Mouse (Mus musculus) mouse embryonic stem cell (cell line): ENCODE results near the gene Gnl1.
"Not testable (repeated sequence)": the region's sequence is repeated elsewhere in the genome, so short reads cannot be mapped to it uniquely, and the experiment has no call there.

Experiments used
- in situ Hi-C, 2 experiments: fragments of 300-500 bp; cut with MboI; formaldehyde crosslinking; loops; 1 replicate in 1 of 2; 3 replicates in 1 of 2; pipeline ENCODE4 v1.14.3; 2019 to 2020; ENCODE audit warnings: low sequenced_read_pairs in 2 of 2, low pct_unique_long_range_greater_than_20kb in 1 of 2, mixed read lengths in 1 of 2; ENCODE audit not compliant: unreplicated experiment in 1 of 2

The Gnl1 gene

DNA sequence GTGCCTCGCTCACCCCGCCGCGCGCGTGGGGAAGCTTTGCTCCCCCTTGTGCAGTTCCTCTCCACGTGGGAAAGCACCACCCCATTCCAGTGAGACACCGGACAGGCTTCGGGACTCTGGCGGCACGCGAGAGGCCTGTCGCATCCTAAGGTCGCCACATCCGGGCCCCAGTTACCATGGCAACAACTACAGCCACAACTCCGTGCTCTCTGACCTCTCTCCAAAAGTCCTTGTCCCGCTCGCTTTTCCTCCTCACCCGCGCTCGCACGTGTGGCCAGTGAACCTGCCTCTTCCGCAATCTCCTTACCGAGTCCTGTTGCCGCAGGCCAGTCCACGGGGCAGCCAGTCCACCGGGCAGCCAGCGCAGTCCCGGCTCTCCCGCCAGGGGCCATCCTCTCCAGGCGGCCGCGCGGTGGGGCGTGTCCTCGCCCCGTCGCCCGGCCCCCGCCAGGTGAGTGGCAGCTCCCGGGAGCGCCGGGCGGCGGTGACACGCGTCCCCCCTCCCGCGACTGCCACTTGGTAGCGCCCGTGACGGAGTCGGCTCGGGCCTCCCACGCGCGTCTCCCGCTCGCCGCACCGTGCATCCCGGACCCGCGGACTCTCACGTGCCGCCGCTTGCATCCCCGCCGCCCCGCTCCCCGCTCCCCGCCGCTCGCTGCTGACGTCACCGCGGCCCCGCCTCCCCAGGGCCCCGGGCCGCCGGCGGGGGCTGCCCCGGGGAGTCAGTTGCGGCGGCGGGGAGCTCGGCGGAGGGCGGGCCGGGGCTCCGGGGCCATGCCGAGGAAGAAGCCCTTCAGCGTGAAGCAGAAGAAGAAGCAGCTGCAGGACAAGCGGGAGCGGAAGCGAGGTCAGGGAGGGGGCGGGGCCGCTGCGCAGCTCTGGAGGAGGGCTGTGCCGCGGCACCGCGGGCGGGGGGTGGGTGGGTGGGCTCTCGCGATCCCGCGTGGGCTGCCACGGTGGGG, at the start of gene Gnl1, which contains the start of gene Prr3:
Gene Gnl1, plus strand, starts transcription at position 451 of the 962 bp plus-strand sequence.
Gene Prr3, minus strand, starts transcription at position 836 of the 962 bp plus-strand sequence.
- in situ Hi-C loops = no loop called here

DNA sequence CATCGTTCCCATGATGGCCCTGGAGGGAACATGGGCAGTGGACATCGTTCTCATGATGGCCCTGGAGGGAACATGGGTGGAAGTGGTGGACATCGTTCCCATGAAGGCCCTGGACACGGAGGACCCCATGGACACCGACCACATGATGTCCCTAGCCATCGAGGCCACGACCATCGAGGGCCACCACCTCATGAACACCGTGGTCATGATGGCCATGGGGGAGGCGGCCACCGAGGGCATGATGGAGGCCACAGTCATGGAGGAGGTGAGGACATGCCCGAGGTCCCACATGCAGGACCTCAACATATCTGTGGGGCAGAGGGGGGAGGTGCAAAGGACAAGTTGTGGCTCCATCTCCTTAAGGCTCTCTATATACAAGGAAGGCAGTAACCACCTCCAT, 49.0 kb upstream of the Gnl1 start:
- in situ Hi-C loops = no loop called here

DNA sequence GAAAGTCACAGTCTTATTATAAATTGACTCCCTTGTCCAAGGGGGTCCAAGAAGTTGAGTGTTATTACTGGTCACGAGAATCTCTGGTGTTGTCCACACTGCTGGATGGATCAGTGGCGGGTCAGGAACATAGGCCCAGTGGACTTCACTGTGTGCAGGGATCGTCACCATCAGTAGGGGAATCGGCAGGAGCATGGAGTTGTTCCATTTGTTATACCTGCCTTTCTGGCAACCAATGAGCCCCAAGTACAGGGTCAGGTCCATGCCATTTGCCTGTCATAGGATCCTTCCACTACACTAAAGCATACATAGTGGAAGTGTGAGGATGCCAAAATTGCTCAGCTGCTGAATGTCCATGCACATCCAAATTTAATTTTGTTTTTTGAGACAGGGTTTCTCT, 47.0 kb upstream of the Gnl1 start:
- in situ Hi-C loops = no loop called here

DNA sequence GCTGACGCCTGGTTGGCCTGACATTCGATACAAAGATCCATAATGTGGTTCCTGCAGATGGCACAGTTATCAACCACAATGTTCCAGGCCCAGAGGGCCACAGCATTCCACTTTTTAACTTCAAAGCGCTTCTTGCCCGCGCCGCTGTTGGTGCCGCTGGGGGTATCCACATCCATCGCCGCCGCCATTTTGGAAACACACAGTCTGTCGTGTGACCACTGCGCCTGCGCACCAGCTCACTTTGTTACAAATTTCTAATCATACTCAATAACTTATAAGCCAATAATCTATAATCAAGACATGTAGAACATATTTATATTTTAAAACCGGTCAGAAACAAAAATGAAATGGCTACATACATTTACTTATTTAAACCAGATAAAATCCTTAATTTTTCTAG, 43.9 kb upstream of the Gnl1 start:
- in situ Hi-C loops = loop anchor here in 1 of 2 experiments (5.0 kb wide), 1 partner anchor 62 kb away; no protein-coding TSS in a partner anchor

DNA sequence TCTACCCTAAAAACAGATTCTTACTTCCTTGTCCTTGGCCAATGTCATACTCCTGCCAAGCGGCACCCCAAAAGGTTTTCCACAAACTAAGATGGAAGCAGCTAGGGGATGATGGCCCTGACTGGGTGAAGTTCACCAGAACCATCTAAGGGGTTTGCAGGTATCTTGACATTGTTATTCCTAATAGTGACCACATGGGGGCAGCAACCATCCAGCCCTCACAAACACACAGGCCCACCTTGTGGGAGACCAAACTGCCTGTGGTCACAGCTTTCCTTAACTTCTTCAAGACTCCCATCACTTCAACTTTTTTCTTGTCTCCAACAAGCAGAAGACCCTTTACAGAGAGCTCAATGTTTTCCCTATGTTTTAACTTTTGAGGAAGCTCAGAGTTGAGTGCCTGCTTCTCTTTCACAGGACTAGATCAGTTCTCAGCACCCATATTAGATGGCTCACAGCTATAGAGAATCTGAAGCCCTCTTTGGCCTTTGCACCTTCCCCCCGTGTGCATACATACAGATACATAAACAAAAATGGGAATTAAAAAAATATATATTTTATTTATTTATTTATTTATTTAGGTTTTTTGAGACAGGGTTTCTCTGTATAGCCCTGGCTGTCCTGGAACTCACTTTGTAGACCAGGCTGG, 41.8 kb upstream of the Gnl1 start:
- in situ Hi-C loops = loop anchor here in 1 of 2 experiments (5.0 kb wide), 1 partner anchor 59 kb away; no protein-coding TSS in a partner anchor

DNA sequence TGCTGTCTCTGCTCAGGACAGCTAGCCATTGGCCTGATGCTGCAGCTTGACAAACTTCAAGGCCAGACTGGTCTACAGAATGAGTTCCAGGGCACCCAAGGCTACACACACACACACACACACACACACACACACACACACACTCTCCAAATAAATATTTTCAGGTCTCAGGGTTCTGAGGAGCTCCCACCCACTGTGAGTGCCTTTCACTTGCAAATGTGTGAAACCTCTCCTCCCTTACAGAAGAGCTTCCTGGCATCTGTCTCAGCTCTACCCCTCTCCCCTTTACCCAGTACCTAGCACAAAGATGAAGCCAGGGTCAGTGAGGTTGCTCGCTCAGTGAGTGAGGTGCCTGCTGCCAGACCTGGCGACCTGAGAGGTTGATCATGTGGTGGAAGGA, 40.5 kb upstream of the Gnl1 start:
- in situ Hi-C loops = loop anchor here in 1 of 2 experiments (5.0 kb wide), 1 partner anchor 58 kb away; no protein-coding TSS in a partner anchor

DNA sequence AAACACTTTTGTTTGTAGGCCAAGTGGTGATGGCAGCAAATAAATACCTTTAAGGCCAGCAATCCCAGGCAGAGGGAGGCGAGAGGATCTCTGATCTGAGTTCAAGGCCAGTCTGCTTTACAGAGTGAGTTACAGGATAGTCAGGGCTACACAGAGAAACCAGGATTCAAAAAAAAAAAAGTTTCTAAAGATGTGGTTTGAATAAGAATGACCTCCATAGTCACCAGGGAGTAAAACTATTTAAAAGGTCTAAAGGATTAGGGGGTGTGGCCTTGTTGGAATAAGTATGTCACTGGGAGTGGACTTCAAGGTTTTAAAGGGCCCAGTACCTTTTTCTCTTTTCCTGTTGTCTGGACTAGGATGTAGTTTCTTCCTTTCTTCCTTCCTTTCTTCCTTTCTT, 39.7 kb upstream of the Gnl1 start:
- in situ Hi-C loops = loop anchor here in 1 of 2 experiments (5.0 kb wide), 1 partner anchor 57 kb away; no protein-coding TSS in a partner anchor

DNA sequence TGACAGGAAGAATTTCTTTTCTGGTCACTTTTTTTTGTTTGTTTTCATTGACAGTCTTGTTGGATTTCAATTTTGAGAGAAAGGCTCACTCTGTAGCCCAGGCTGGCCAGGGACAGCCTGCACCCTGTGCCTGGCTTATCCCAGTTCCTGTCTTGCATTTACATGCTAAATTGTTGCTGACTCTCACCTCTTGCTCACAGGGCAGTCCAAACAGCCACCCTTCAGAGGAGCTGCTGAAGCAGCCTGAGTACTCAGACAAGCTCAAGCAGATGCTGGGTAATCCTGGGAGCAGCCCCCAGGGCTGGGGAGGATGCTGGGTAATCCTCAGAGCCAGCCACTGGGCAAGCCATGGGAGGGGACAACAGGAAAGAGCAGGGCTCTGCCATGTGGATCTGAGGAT, 28.7 kb upstream of the Gnl1 start:
- in situ Hi-C loops = not testable (repeated sequence)

DNA sequence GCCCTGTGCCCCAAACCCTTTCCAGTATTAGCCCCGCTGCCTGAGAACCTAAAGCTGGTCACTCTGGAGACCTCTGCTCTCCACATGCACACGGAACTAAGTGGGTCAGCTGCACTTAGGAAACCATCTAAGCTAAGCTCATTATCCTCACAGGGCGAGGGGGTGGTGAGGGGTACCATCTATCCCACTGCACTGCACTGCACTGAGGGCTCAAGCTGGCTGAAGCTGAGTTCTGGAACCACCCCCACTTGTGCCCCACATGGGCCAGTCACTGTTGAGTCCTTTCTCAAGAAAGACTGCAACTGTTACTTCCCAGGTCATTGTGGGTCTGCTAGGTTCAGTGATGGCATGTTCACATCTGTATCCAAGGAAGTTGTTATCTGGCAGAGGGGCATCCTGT, 27.1 kb upstream of the Gnl1 start:
- in situ Hi-C loops = not testable (repeated sequence)

DNA sequence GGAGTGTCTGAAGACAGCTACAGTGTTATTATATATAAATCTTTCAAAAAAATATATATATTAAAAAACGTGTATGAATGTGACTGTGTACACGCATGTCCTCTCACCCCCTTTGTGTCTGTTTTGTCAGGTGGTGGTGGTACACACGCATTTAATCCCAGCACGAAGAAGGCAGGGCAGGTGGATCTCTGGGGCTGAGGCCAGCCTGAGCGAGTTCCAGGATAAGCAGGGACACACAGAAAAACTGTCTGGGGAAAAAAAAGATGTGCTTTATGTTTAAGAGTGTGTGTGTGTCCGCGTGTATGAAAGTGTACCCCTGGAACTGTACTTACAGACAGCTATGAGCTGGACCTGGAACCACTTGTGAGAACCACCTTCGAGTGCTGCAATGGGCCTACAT, 25.0 kb upstream of the Gnl1 start:
- in situ Hi-C loops = no loop called here

DNA sequence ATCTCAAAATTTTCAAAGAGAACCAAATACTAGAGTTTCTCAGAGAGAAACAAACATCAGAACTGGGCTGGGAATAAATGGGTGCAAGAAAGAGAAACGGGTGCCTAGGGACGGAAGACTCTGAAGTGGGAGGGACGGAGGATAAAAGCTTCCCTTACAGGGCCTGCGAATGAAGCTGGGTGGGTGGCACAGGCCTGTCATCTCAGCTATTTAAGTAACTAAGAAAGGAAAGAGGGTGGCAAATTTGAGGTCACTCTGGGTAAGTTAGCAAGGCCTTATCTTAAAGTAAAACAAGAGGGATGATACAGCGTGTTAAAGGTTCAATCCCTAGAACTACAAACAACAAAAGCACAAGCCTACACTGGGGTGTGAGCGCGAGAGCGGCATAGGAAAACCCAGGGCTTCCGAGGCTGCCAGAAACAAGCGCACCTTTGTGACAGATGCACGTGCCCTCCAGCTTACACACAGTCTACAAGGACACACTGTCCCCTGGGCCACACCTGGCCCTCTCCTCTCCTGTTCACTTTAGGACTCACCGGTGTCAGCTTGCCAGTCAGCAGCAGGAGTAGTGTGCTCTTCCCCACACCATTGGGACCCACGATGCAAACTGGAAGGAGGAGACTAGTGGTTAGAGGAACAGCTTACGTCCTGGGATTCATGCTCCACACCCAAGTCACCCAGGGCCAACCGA, 21.0 kb upstream of the Gnl1 start:
- in situ Hi-C loops = no loop called here

DNA sequence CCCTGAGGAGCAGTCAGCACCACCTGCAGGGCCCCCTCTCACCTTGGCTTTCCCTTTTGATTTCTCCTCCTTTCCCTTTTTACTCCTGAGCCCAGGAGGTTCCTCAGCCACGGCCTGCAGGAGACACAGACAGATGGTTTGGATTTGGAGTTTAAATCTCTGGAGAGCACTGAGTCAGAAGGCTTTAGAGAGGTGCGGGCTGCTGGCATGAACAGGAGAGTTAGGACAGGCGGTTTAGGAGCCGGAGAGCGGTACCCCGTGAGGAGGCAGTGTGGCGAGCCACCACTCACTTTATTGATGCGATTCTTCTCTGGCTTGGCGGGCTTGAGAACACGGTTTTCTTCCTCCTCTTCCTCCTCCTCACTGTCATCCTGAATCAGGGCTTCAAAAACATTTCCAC, 16.4 kb upstream of the Gnl1 start:
- in situ Hi-C loops = no loop called here

DNA sequence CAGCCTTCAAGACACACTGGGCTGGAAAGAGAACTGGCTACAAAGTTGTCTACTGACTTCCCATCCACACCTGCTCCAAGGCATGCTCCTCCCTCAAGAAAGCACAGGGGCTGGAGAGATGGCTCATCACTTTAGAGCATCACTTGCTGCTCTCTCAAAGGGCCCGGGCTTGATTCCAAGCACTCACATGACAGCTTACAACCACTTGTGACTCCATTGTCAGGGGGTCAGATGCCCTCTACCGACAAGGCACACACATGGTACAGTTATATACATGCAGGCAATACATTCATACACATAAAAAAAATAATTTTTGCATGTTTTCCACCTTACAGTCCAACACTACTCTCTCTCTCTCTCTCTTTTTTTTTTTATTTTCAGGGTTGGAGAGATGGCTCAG, 12.0 kb upstream of the Gnl1 start:
- in situ Hi-C loops = no loop called here

DNA sequence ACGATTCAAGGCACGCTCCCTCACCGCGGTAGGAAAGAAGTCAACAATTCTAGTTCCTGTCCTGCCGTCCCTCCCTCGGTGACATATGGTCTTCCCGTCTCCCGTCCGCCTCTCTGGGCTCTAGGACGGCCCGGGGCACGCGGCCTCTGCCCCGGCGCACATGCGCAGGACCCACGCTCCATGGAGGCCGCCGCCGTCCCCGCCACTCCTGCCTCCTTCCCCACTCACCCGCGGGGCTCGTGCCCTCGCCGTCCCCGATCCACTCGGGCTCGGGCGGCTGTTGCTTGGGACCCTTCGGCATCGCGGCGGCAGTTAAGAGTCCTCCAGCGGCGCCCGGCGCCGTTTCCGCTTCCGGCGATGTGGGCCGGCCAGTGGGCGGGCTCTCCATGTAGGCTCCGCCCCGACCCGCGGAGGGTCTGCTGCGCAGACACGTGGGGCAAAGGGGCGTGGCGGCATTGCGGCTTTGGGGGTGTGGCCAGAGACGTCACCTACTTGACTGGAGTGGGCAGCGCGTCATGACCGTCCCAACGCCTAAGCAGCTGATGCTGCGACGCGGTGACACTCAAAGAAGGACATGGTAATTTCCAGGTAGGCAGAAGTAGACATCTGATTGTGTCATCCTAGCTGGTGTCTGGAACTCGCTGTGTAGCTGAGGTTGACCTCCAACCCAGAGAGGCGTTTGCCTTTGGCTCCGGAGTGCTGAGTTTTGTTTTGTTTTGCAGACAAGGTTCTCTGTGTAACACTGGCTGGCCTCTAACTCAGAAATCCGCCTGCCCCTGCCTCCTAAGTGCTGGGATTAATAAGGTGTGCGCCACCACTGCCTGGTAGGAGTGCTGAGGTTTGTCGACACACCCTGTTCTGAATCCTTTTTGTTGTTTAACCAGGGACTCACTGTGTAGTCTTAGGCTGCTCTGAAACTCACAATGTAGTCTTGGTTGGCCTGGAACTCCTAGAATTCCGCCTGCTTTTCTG, 9.9 kb upstream of the Gnl1 start, which contains the start of gene Abcf1:
Gene Abcf1, minus strand, starts transcription at position 344 of the 972 bp plus-strand sequence.
- in situ Hi-C loops = no loop called here

DNA sequence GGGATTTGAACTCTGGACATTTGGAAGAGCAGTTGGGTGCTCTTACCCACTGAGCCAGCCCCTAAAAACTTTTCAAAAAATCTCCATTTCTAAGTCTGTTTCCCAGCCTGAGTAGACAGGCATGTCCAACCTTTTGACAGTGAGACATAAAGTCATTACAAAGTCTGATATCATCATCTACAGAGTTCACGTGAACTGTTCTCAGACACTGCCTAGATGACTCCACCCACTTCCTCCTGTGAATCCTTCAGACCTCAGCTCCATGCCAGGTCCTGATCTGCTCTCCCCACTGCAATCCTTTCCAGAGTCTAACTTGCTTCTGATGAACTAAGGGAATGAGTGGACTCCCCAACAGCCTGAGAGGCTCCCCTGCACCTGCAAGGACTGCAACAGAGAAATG, 7.5 kb upstream of the Gnl1 start:
- in situ Hi-C loops = no loop called here

DNA sequence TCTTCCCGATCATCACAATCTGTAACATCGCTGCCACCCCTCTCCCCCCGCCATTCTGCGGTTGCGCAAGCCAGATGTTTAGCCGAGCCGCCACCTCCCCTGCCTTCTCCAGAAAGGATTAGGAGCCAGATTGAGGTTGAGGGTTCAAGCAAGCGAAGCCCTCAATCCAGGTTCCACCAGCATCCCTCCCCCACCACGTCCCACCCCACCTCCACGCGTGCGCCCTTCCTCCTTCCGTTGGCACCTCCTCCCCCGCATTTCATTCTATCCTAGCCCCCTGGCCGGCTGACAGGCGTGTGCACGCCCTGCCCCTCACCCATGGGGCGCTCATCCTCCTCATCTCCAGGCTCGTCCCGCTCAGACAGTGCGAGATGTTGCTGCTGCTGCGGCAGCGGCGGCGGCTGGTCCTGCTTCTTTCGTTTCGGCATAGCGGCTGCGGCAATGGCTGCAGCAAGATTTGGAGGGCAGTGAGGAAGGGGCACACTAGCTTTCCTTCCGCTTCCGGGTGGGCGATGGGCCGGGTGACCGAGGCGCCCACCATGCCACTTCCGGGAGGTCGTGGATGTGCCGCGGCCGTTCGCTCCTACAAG, 745 bp upstream of the Gnl1 start:
- in situ Hi-C loops = no loop called here

DNA sequence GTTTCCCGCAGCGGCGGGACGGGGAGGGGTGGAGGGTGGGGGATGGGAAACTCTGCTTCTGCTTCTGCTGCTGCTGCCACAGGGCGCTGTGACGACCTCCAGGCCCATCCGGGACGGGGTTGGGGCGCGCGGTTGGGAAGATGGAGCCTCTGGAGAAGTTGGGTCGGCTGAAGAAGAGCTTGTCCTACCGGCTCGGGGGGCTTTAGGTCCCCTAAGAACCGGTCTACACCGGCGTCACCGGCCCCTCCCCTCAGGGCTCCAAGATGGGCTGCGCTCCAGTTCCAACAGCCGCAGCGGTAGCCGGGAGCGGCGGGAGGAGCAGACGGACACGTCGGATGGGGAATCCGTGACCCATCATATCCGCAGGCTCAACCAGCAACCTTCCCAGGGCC, 708 bp downstream of the Gnl1 start:
- in situ Hi-C loops = no loop called here
